Mouse (Mus musculus): ENCODE measurements around the gene Dpp4. TPM values are rescaled to one million over a fixed set of nuclear protein-coding genes. Genes with fewer than 3 reads are reported as not detected.
A peak's percentile ranks its signal among the peaks of the same experiment; 100 is the strongest.

Dpp4 gene
- polyA plus RNA-seq, 1 experiment from 2014 or later, result 56.0 TPM

GRCm38 (mm10) chr2:62360872-62361271, 51.2 kb downstream of the Dpp4 start:
- Histone ChIP-seq H3K9me3 (ENCODE audit: control insufficient read depth) (no peaks in the 10 kb centered on the region), H3K4me3 (ENCODE audit: low read depth, low read length) (no peak overlapping the region), H3K27ac (ENCODE audit: low read depth, low read length) (no peak overlapping the region), H3K4me1 (replicated peaks; ENCODE audit: control insufficient read depth, insufficient read depth, low read length) (no peaks in the 10 kb centered on the region), H3K27me3 (replicated peaks; ENCODE audit: control insufficient read depth, insufficient read depth, low read length) (no peaks in the 10 kb centered on the region), H3K9ac (ENCODE audit: low read depth, low read length) (no peak overlapping the region), H3K4me2 (replicated peaks; ENCODE audit: low read depth) (no peak overlapping the region), H3K36me3 (ENCODE audit: control insufficient read depth, insufficient read depth) (peaks cover 7% of the 10 kb centered on the region)
- 91% methylated on average over 6 of the region's 6 CpGs for WGBS
- TF ChIP-seq CTCF (IDR thresholded peaks at IDR 0.05; ENCODE audit: low read depth), result no peak
- ATAC-seq, result no peak

GRCm38 (mm10) chr2:62357259-62357658, 54.8 kb downstream of the Dpp4 start:
- WGBS, result 87% methylated on average over 7 of the region's 7 CpGs
- no peaks in the 10 kb centered on the region for H3K4me1 ChIP-seq (replicated peaks; ENCODE audit: control insufficient read depth, insufficient read depth, low read length)
- peaks cover 7% of the 10 kb centered on the region for H3K36me3 ChIP-seq (ENCODE audit: control insufficient read depth, insufficient read depth)

GRCm38 (mm10) chr2:62356606-62357005, 55.4 kb downstream of the Dpp4 start:
- H3K36me3 ChIP-seq (ENCODE audit: control insufficient read depth, insufficient read depth), result peaks cover 2% of the 10 kb centered on the region
- H3K27me3 ChIP-seq (replicated peaks; ENCODE audit: control insufficient read depth, insufficient read depth, low read length), result no peaks in the 10 kb centered on the region
- WGBS, result 74% methylated on average over 14 of the region's 14 CpGs
- no peak for TF ChIP-seq CTCF (IDR thresholded peaks at IDR 0.05; ENCODE audit: low read depth)
- no peak overlapping the region for H3K9ac ChIP-seq (ENCODE audit: low read depth, low read length)
- no peaks in the 10 kb centered on the region for H3K9me3 ChIP-seq (ENCODE audit: control insufficient read depth)
- ATAC-seq, result no peak
- no peaks in the 10 kb centered on the region for H3K4me1 ChIP-seq (replicated peaks; ENCODE audit: control insufficient read depth, insufficient read depth, low read length)
- H3K4me2 ChIP-seq (replicated peaks; ENCODE audit: low read depth), result no peak overlapping the region
- H3K4me3 ChIP-seq (ENCODE audit: low read depth, low read length), result no peak overlapping the region
- H3K27ac ChIP-seq (ENCODE audit: low read depth, low read length), result no peak overlapping the region

More at GRCm38 (mm10) chr2:62357259-62357658, 54.8 kb downstream of the Dpp4 start:
- Histone ChIP-seq H3K27ac (ENCODE audit: low read depth, low read length) (no peak overlapping the region), H3K9ac (ENCODE audit: low read depth, low read length) (no peak overlapping the region), H3K27me3 (replicated peaks; ENCODE audit: control insufficient read depth, insufficient read depth, low read length) (no peaks in the 10 kb centered on the region), H3K9me3 (ENCODE audit: control insufficient read depth) (no peaks in the 10 kb centered on the region), H3K4me2 (replicated peaks; ENCODE audit: low read depth) (no peak overlapping the region), H3K4me3 (ENCODE audit: low read depth, low read length) (no peak overlapping the region)
- no peak for ATAC-seq
- TF ChIP-seq CTCF (IDR thresholded peaks at IDR 0.05; ENCODE audit: low read depth), result no peak

- Histone ChIP-seq H3K36me3 (ENCODE audit: control insufficient read depth, insufficient read depth) (peaks cover 2% of the 10 kb centered on the region), H3K4me2 (replicated peaks; ENCODE audit: low read depth) (no peak overlapping the region), H3K27me3 (replicated peaks; ENCODE audit: control insufficient read depth, insufficient read depth, low read length) (no peaks in the 10 kb centered on the region), H3K4me3 (ENCODE audit: low read depth, low read length) (no peak overlapping the region), H3K9me3 (ENCODE audit: control insufficient read depth) (no peaks in the 10 kb centered on the region), H3K4me1 (replicated peaks; ENCODE audit: control insufficient read depth, insufficient read depth, low read length) (no peaks in the 10 kb centered on the region), H3K9ac (ENCODE audit: low read depth, low read length) (no peak overlapping the region), H3K27ac (ENCODE audit: low read depth, low read length) (no peak overlapping the region)
- no peak for TF ChIP-seq CTCF (IDR thresholded peaks at IDR 0.05; ENCODE audit: low read depth)
- WGBS, result 71% methylated on average over 6 of the region's 6 CpGs
- ATAC-seq, result no peak
Observed at GRCm38 (mm10) chr2:62355766-62356165, 56.3 kb downstream of the Dpp4 start.

GRCm38 (mm10) chr2:62352035-62352434, 60.0 kb downstream of the Dpp4 start:
- no peak overlapping the region for H3K9ac ChIP-seq (ENCODE audit: low read depth, low read length)
- no peak overlapping the region for H3K4me3 ChIP-seq (ENCODE audit: low read depth, low read length)
- TF ChIP-seq CTCF (IDR thresholded peaks at IDR 0.05; ENCODE audit: low read depth), result no peak
- H3K9me3 ChIP-seq (ENCODE audit: control insufficient read depth), result no peaks in the 10 kb centered on the region
- H3K27ac ChIP-seq (ENCODE audit: low read depth, low read length), result no peak overlapping the region
- 61% methylated on average over 3 of the region's 3 CpGs for WGBS
- H3K36me3 ChIP-seq (ENCODE audit: control insufficient read depth, insufficient read depth), result no peaks in the 10 kb centered on the region
- no peak overlapping the region for H3K4me2 ChIP-seq (replicated peaks; ENCODE audit: low read depth)
- H3K27me3 ChIP-seq (replicated peaks; ENCODE audit: control insufficient read depth, insufficient read depth, low read length), result no peaks in the 10 kb centered on the region
- no peaks in the 10 kb centered on the region for H3K4me1 ChIP-seq (replicated peaks; ENCODE audit: control insufficient read depth, insufficient read depth, low read length)
- ATAC-seq, result no peak

- Histone ChIP-seq H3K4me3 (ENCODE audit: low read depth, low read length) (no peak overlapping the region), H3K9ac (ENCODE audit: low read depth, low read length) (no peak overlapping the region), H3K9me3 (ENCODE audit: control insufficient read depth) (no peaks in the 10 kb centered on the region), H3K36me3 (ENCODE audit: control insufficient read depth, insufficient read depth) (no peaks in the 10 kb centered on the region), H3K4me1 (replicated peaks; ENCODE audit: control insufficient read depth, insufficient read depth, low read length) (no peaks in the 10 kb centered on the region), H3K27me3 (replicated peaks; ENCODE audit: control insufficient read depth, insufficient read depth, low read length) (no peaks in the 10 kb centered on the region), H3K27ac (ENCODE audit: low read depth, low read length) (no peak overlapping the region), H3K4me2 (replicated peaks; ENCODE audit: low read depth) (no peak overlapping the region)
- no peak for TF ChIP-seq CTCF (IDR thresholded peaks at IDR 0.05; ENCODE audit: low read depth)
- WGBS, result 94% methylated on average over 9 of the region's 9 CpGs
- no peak for ATAC-seq
Observed at GRCm38 (mm10) chr2:62347762-62348161, 64.3 kb downstream of the Dpp4 start.

- no peaks in the 10 kb centered on the region for H3K9me3 ChIP-seq (ENCODE audit: control insufficient read depth)
- ATAC-seq, result no peak
- no peaks in the 10 kb centered on the region for H3K4me1 ChIP-seq (replicated peaks; ENCODE audit: control insufficient read depth, insufficient read depth, low read length)
- TF ChIP-seq CTCF (IDR thresholded peaks at IDR 0.05; ENCODE audit: low read depth), result peak; percentile 45
- H3K36me3 ChIP-seq (ENCODE audit: control insufficient read depth, insufficient read depth), result peaks cover 3% of the 10 kb centered on the region
- H3K27me3 ChIP-seq (replicated peaks; ENCODE audit: control insufficient read depth, insufficient read depth, low read length), result no peaks in the 10 kb centered on the region
- no peak overlapping the region for H3K4me2 ChIP-seq (replicated peaks; ENCODE audit: low read depth)
- H3K9ac ChIP-seq (ENCODE audit: low read depth, low read length), result no peak overlapping the region
- H3K4me3 ChIP-seq (ENCODE audit: low read depth, low read length), result no peak overlapping the region
- H3K27ac ChIP-seq (ENCODE audit: low read depth, low read length), result no peak overlapping the region
- 22% methylated on average over 1 of the region's 1 CpGs for WGBS
Observed at GRCm38 (mm10) chr2:62346771-62347170, 65.3 kb downstream of the Dpp4 start.
